In the genomic region with DNA sequence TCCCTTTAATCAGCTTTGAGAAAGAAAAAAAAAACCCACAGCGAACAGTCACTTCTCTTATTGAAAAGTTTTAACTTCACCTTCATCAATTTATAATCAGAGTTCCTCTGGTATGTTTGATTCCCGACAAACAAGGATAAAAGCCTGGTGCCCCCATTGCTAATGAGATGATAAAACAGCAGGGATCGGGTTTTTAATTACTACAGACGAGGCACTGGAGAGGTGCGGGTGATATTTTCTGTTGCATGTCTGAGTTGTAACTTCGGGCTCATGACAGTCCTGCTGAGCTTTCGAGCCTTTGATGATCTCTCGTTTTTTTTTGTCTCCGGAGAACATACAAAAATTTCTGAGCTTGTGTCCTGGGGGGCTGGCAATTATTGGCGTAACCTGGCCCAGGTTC, we compare ENCODE assay signal across 18 mouse cellular contexts. TPM values are rescaled to one million over a fixed set of nuclear protein-coding genes. Genes with fewer than 3 reads are reported as not detected.
DNase-seq lines count a peak whose midpoint lies in the region; ATAC-seq and TF ChIP-seq lines count a peak whose summit lies in the region.
"Had no signal": no experiment of that assay in that cellular context is flagged by ENCODE, and none has a peak within 500 bp of the region (broad histone marks: within the 10 kb centered on the region; RNA-seq: fewer than 3 reads in every experiment).

No protein-coding gene starts in this region.

- H3K4me1 ChIP-seq in forebrain, embryonic 14.5 days (ENCODE audit: control insufficient read depth, insufficient read depth, low read length), result no peaks in the 10 kb centered on the region
- no peaks in the 10 kb centered on the region for H3K4me1 ChIP-seq in forebrain, embryonic 15.5 days
- no peaks in the 10 kb centered on the region for H3K4me1 ChIP-seq in hindbrain, postnatal 0 days (ENCODE audit: insufficient read depth, low read length)
- peaks cover 4% of the 10 kb centered on the region; the same call in 1 of the 2 replicates for H3K4me1 ChIP-seq in midbrain, embryonic 15.5 days

- WGBS in forebrain, embryonic 14.5 days, result 33% methylated on average over 10 of the region's 10 CpGs
- WGBS in forebrain, embryonic 15.5 days, result 26% methylated on average over 10 of the region's 10 CpGs
- 19% methylated on average over 10 of the region's 10 CpGs for WGBS in hindbrain, postnatal 0 days
- 33% methylated on average over 10 of the region's 10 CpGs for WGBS in midbrain, embryonic 15.5 days

- H3K27me3 ChIP-seq in forebrain, embryonic 14.5 days (replicated peaks; ENCODE audit: control insufficient read depth, insufficient read depth, low read length), result 0 out of 2 replicates have a peak, but pooled peaks cover 2% of the 10 kb centered on the region
- H3K27me3 ChIP-seq in forebrain, embryonic 15.5 days, result peaks cover 6% of the 10 kb centered on the region; the same call in 1 of the 2 replicates
- 0 out of 2 replicates have a peak, but pooled peaks cover 3% of the 10 kb centered on the region for H3K27me3 ChIP-seq in hindbrain, postnatal 0 days (ENCODE audit: insufficient read depth, low read length)
- no peaks in the 10 kb centered on the region for H3K27me3 ChIP-seq in midbrain, embryonic 15.5 days (replicated peaks)

- no peaks in the 10 kb centered on the region for H3K36me3 ChIP-seq in forebrain, embryonic 14.5 days (ENCODE audit: control insufficient read depth, insufficient read depth, low read length)
- H3K36me3 ChIP-seq in forebrain, embryonic 15.5 days, result no peaks in the 10 kb centered on the region
- H3K36me3 ChIP-seq in hindbrain, postnatal 0 days (ENCODE audit: insufficient read depth, low read length), result no peaks in the 10 kb centered on the region
- no peaks in the 10 kb centered on the region for H3K36me3 ChIP-seq in midbrain, embryonic 15.5 days (replicated peaks)

- no peak overlapping the region for H3K4me3 ChIP-seq in forebrain, embryonic 14.5 days (ENCODE audit: low read depth, low read length)
- H3K4me3 ChIP-seq in forebrain, embryonic 15.5 days, result no peak overlapping the region
- no peak overlapping the region for H3K4me3 ChIP-seq in hindbrain, postnatal 0 days (ENCODE audit: low read length)
- no peak overlapping the region for H3K4me3 ChIP-seq in midbrain, embryonic 15.5 days
- H3K4me3 ChIP-seq in gastrocnemius, adult 2 months, result no peak overlapping the region
- H3K4me3 ChIP-seq: heart, adult 2 months had no signal

- no peaks in the 10 kb centered on the region for H3K9me3 ChIP-seq in forebrain, embryonic 14.5 days (replicated peaks; ENCODE audit: control insufficient read depth, low read length)
- H3K9me3 ChIP-seq in forebrain, embryonic 15.5 days, result no peaks in the 10 kb centered on the region
- no peaks in the 10 kb centered on the region for H3K9me3 ChIP-seq in hindbrain, postnatal 0 days (ENCODE audit: low read length)
- H3K9me3 ChIP-seq in midbrain, embryonic 15.5 days, result no peaks in the 10 kb centered on the region

- no peak for TF ChIP-seq CTCF in brain, embryonic 14.5 days (IDR thresholded peaks at IDR 0.05; ENCODE audit: borderline replicate concordance, extremely low read depth, insufficient read depth, insufficient read length)
- no peak for TF ChIP-seq CTCF in hindbrain, postnatal 0 days (IDR thresholded peaks at IDR 0.05; ENCODE audit: low read depth)
- TF ChIP-seq CTCF in gastrocnemius, adult 2 months (IDR thresholded peaks at IDR 0.05), result no peak

- no peak for TF ChIP-seq POLR2A in brain, embryonic 14.5 days (IDR thresholded peaks at IDR 0.05; ENCODE audit: borderline replicate concordance, extremely low read depth, insufficient read depth, insufficient read length, poor library complexity, severe bottlenecking)

- intact Hi-C loops in heart, postnatal 25 days (cut with DNase I), result no loop called here
- intact Hi-C loops in gastrocnemius, adult 2 months (cut with DNase I), result no loop called here

- no peak for ATAC-seq in forebrain, embryonic 14.5 days
- ATAC-seq in forebrain, embryonic 15.5 days (replicated peaks), result no peak
- ATAC-seq in hindbrain, postnatal 0 days, result no peak
- ATAC-seq in midbrain, embryonic 15.5 days (replicated peaks), result no peak

- no peak overlapping the region for H3K27ac ChIP-seq in forebrain, embryonic 14.5 days (ENCODE audit: low read depth, low read length)
- no peak overlapping the region for H3K27ac ChIP-seq in forebrain, embryonic 15.5 days (replicated peaks)
- no peak overlapping the region for H3K27ac ChIP-seq in hindbrain, postnatal 0 days
- no peak overlapping the region for H3K27ac ChIP-seq in midbrain, embryonic 15.5 days
- no peak overlapping the region for H3K27ac ChIP-seq in gastrocnemius, adult 2 months
- H3K27ac ChIP-seq: heart, adult 2 months; liver, embryonic 14.5 days had no signal

- peak; percentile 18 for DNase-seq in forebrain, embryonic 14.5 days (ENCODE audit: low spot score)
- peak; percentile 52 for DNase-seq in brain, embryonic 14.5 days (ENCODE audit: low read depth)
- peak; percentile 43 for DNase-seq in hindbrain, postnatal 0 days (ENCODE audit: low spot score)
- no peak for DNase-seq in heart, postnatal 25 days (ENCODE audit: low spot score)
- DNase-seq in gastrocnemius, adult 2 months, result no peak
- DNase-seq in heart, adult 9 months (ENCODE audit: low spot score in 2 of 2), result no peak
- DNase-seq: cerebellum, adult 8-10 months; heart, adult 2 months; heart, postnatal 14 days; kidney, adult 8-10 months; layer of hippocampus, adult 9-11 months; lung, postnatal 36 days; thymus, postnatal 14 days had no signal

- no peak overlapping the region for H3K4me2 ChIP-seq in forebrain, embryonic 14.5 days (ENCODE audit: low read length)
- no peak overlapping the region for H3K4me2 ChIP-seq in forebrain, embryonic 15.5 days (replicated peaks)
- peak overlapping the region; percentile 28; the same call in 1 of the 2 replicates for H3K4me2 ChIP-seq in hindbrain, postnatal 0 days (ENCODE audit: low read depth, low read length)
- 0 out of 2 replicates have a peak overlapping the region, but pooled peaks have one; percentile 24 for H3K4me2 ChIP-seq in midbrain, embryonic 15.5 days

- H3K9ac ChIP-seq in forebrain, embryonic 14.5 days (ENCODE audit: low read length), result no peak overlapping the region
- no peak overlapping the region for H3K9ac ChIP-seq in forebrain, embryonic 15.5 days (replicated peaks)
- H3K9ac ChIP-seq in hindbrain, postnatal 0 days (replicated peaks; ENCODE audit: low read length), result no peak overlapping the region
- no peak overlapping the region for H3K9ac ChIP-seq in midbrain, embryonic 15.5 days
- H3K9ac ChIP-seq: liver, embryonic 14.5 days had no signal

RNA-seq across cellular contexts. Expression of gene Piwil1, which starts 5.5 kb away (rescaled TPM):
- polyA plus RNA-seq in forebrain, embryonic 14.5 days (2014; fragmentation: Nextera tagmentation; extraction: Ambion mirVana), result not detected in 2 replicates
- 0.14 and 0.17 TPM in 2 replicates for polyA plus RNA-seq in forebrain, embryonic 15.5 days (2015; fragmentation: Nextera tagmentation; extraction: Ambion mirVana)
- polyA plus RNA-seq in brain, embryonic 14.5 days (2012; rRNA removed), result 0.24 and 0.30 TPM in 2 replicates
- total RNA-seq in hindbrain, postnatal 0 days (2014; rRNA removed), result 0.10 and 1.4 TPM in 2 replicates
- polyA plus RNA-seq in hindbrain, postnatal 0 days (2015; fragmentation: Nextera tagmentation; extraction: Ambion mirVana), result 0.30 and 0.40 TPM in 2 replicates
- 0.34 and 0.40 TPM in 2 replicates for polyA plus RNA-seq in midbrain, embryonic 15.5 days (2015; fragmentation: Nextera tagmentation; extraction: Ambion mirVana)
- total RNA-seq in heart, postnatal 25 days (2021), result not detected
- not detected for total RNA-seq in gastrocnemius, adult 2 months (2021)
- total RNA-seq: adrenal gland, adult 18-20 months; heart, adult 2 months; heart, postnatal 14 days had no signal
- polyA plus RNA-seq: liver, embryonic 14.5 days; stomach, embryonic 14.5 days had no signal

Comparison
In these comparisons a context has a peak if more than half of its experiments do, and no peak if none do; other contexts are left out.
1. DNase-seq: peak in forebrain, embryonic 14.5 days (single experiment), brain, embryonic 14.5 days (single experiment) and hindbrain, postnatal 0 days (single experiment); none in heart, postnatal 25 days (single experiment), gastrocnemius, adult 2 months (single experiment) and heart, adult 9 months (0 of 2).
2. H3K4me2 ChIP-seq: peak in hindbrain, postnatal 0 days (single experiment) and midbrain, embryonic 15.5 days (single experiment); none in forebrain, embryonic 14.5 days (single experiment) and forebrain, embryonic 15.5 days (single experiment).